12 mouse cellular contexts compared by ENCODE assay signal in genomic region chr5:66405731-66406399, GRCm38 (mm10).
DNase-seq lines count a peak whose midpoint lies in the region; ATAC-seq and TF ChIP-seq lines count a peak whose summit lies in the region.
"Had no signal": no experiment of that assay in that cellular context is flagged by ENCODE, and none has a peak within 500 bp of the region (broad histone marks: within the 10 kb centered on the region; RNA-seq: fewer than 3 reads in every experiment).

No protein-coding gene starts in this region.

- ATAC-seq in heart, embryonic 15.5 days (replicated peaks; ENCODE audit: insufficient number of reproducible peaks, insufficient read depth, low FRiP score, low read depth), result peak; percentile 43; the same call in 1 of the 2 replicates
- ATAC-seq in stomach, postnatal 0 days (ENCODE audit: low FRiP score, low TSS enrichment), result 0 out of 2 replicates have a peak, but pooled peaks have one; percentile 26
- ATAC-seq: midbrain, embryonic 15.5 days had no signal

- no peak for TF ChIP-seq CTCF in stomach, postnatal 0 days (IDR thresholded peaks at IDR 0.05; ENCODE audit: low read depth)

- peaks cover 20% of the 10 kb centered on the region for H3K4me1 ChIP-seq in heart, embryonic 15.5 days (replicated peaks)
- H3K4me1 ChIP-seq in stomach, postnatal 0 days (replicated peaks; ENCODE audit: control insufficient read depth, insufficient read depth), result no peaks in the 10 kb centered on the region
- peaks cover 10% of the 10 kb centered on the region for H3K4me1 ChIP-seq in midbrain, embryonic 10.5 days
- H3K4me1 ChIP-seq: midbrain, embryonic 15.5 days had no signal

- no peak for DNase-seq in heart, postnatal 36 days
- peak; percentile 25 for DNase-seq in lung, postnatal 10 days
- DNase-seq in lung, postnatal 25 days (ENCODE audit: low spot score), result no peak
- peak; percentile 96 for DNase-seq in fibroblast of lung, adult 2 months (ENCODE audit: low read depth)
- DNase-seq in stomach, postnatal 0 days (ENCODE audit: low spot score), result no peak
- no peak for DNase-seq in midbrain, embryonic 10.5 days (ENCODE audit: low spot score)
- DNase-seq: adrenal gland, postnatal 36 days; kidney, postnatal 14 days; lung, embryonic 14.5 days had no signal

- H3K27me3 ChIP-seq in heart, embryonic 15.5 days, result no peaks in the 10 kb centered on the region
- no peaks in the 10 kb centered on the region for H3K27me3 ChIP-seq in stomach, postnatal 0 days (ENCODE audit: control insufficient read depth, insufficient read depth, low read length)
- H3K27me3 ChIP-seq in midbrain, embryonic 10.5 days (ENCODE audit: low read depth, poor library complexity, severe bottlenecking), result no peaks in the 10 kb centered on the region
- H3K27me3 ChIP-seq: midbrain, embryonic 15.5 days; neural tube, embryonic 13.5 days had no signal

- intact Hi-C loops in heart, postnatal 36 days (cut with DNase I), result no loop called here

- peak overlapping the region; percentile 50 for H3K4me2 ChIP-seq in heart, embryonic 15.5 days
- H3K4me2 ChIP-seq in stomach, postnatal 0 days (replicated peaks; ENCODE audit: low read depth), result no peak overlapping the region
- H3K4me2 ChIP-seq: lung, embryonic 14.5 days; midbrain, embryonic 15.5 days; neural tube, embryonic 13.5 days had no signal

- no peak overlapping the region for H3K4me3 ChIP-seq in heart, embryonic 15.5 days
- no peak overlapping the region for H3K4me3 ChIP-seq in stomach, postnatal 0 days (ENCODE audit: low read depth, low read length)
- H3K4me3 ChIP-seq in midbrain, embryonic 10.5 days, result no peak overlapping the region
- H3K4me3 ChIP-seq: midbrain, embryonic 15.5 days; neural tube, embryonic 13.5 days had no signal

- H3K36me3 ChIP-seq in heart, embryonic 15.5 days, result no peaks in the 10 kb centered on the region
- no peaks in the 10 kb centered on the region for H3K36me3 ChIP-seq in stomach, postnatal 0 days (ENCODE audit: control insufficient read depth, insufficient read depth, low read length)
- no peaks in the 10 kb centered on the region for H3K36me3 ChIP-seq in midbrain, embryonic 10.5 days
- H3K36me3 ChIP-seq: midbrain, embryonic 15.5 days; neural tube, embryonic 13.5 days had no signal

- 35% methylated on average over 12 of the region's 12 CpGs for WGBS in heart, embryonic 15.5 days
- 68% methylated on average over 12 of the region's 12 CpGs for WGBS in stomach, postnatal 0 days
- 81% methylated on average over 12 of the region's 12 CpGs for WGBS in midbrain, embryonic 10.5 days

- peak overlapping the region; percentile 71 for H3K27ac ChIP-seq in heart, embryonic 15.5 days
- no peak overlapping the region for H3K27ac ChIP-seq in stomach, postnatal 0 days (replicated peaks)
- no peak overlapping the region for H3K27ac ChIP-seq in midbrain, embryonic 10.5 days (replicated peaks)
- H3K27ac ChIP-seq: midbrain, embryonic 15.5 days; neural tube, embryonic 13.5 days had no signal

- H3K9me3 ChIP-seq in heart, embryonic 15.5 days (replicated peaks), result no peaks in the 10 kb centered on the region
- H3K9me3 ChIP-seq in stomach, postnatal 0 days (ENCODE audit: control insufficient read depth, low read length), result no peaks in the 10 kb centered on the region
- no peaks in the 10 kb centered on the region for H3K9me3 ChIP-seq in midbrain, embryonic 10.5 days (replicated peaks)
- H3K9me3 ChIP-seq: midbrain, embryonic 15.5 days; neural tube, embryonic 13.5 days had no signal

- TF ChIP-seq EP300 in stomach, postnatal 0 days (optimal IDR thresholded peaks at IDR 0.05), result no peak

- H3K9ac ChIP-seq in heart, embryonic 15.5 days, result no peak overlapping the region
- no peak overlapping the region for H3K9ac ChIP-seq in stomach, postnatal 0 days (ENCODE audit: low read length)
- H3K9ac ChIP-seq: lung, embryonic 14.5 days; midbrain, embryonic 15.5 days; neural tube, embryonic 13.5 days had no signal

Comparison
In these comparisons a context has a peak if more than half of its experiments do, and no peak if none do; other contexts are left out.
1. DNase-seq: peak in lung, postnatal 10 days (single experiment) and fibroblast of lung, adult 2 months (single experiment); none in heart, postnatal 36 days (0 of 2), lung, postnatal 25 days (single experiment), stomach, postnatal 0 days (single experiment) and midbrain, embryonic 10.5 days (single experiment).